33 mouse cellular contexts compared by ENCODE assay signal in genomic region chr3:59947294-59947950, GRCm38 (mm10). TPM values are rescaled to one million over a fixed set of nuclear protein-coding genes. Genes with fewer than 3 reads are reported as not detected.
DNase-seq lines count a peak whose midpoint lies in the region; ATAC-seq and TF ChIP-seq lines count a peak whose summit lies in the region.
"Had no signal": no experiment of that assay in that cellular context is flagged by ENCODE, and none has a peak within 500 bp of the region (broad histone marks: within the 10 kb centered on the region; RNA-seq: fewer than 3 reads in every experiment).

No protein-coding gene starts in this region.

- peak; percentile 79 for DNase-seq in left cerebral cortex, postnatal 4 days
- DNase-seq in left cerebral cortex, adult 8-10 months (ENCODE audit: low spot score in 2 of 2), result no peak
- peak; percentile 19 for DNase-seq in cerebellum, adult 11 months
- peak; percentile 4 to 6 for DNase-seq in cerebellum, adult 18-20 months
- peak; percentile 20 to 39 for DNase-seq in cerebellum, postnatal 25 days
- DNase-seq in liver, embryonic 11.5 days (ENCODE audit: low spot score), result no peak
- DNase-seq in layer of hippocampus, adult 2 months (ENCODE audit: low spot score in 2 of 2), result no peak
- DNase-seq: adrenal gland, adult 2 months; gastrocnemius, postnatal 36 days; heart, adult 2 months; heart, postnatal 14 days; kidney, postnatal 36 days; liver, postnatal 0 days; thymus, adult 2 months; thymus, postnatal 4 days had no signal

- no peaks in the 10 kb centered on the region for H3K4me1 ChIP-seq in liver, embryonic 11.5 days (replicated peaks; ENCODE audit: control insufficient read depth, insufficient read depth, low read length)
- H3K4me1 ChIP-seq: embryonic facial prominence, embryonic 10.5 days; heart, embryonic 13.5 days; kidney, embryonic 15.5 days had no signal

- H3K4me2 ChIP-seq in liver, embryonic 11.5 days, result no peak overlapping the region
- H3K4me2 ChIP-seq: heart, embryonic 13.5 days; kidney, embryonic 15.5 days had no signal

- H3K36me3 ChIP-seq in liver, embryonic 11.5 days (ENCODE audit: control insufficient read depth, insufficient read depth, low read length), result no peaks in the 10 kb centered on the region
- H3K36me3 ChIP-seq: embryonic facial prominence, embryonic 10.5 days; heart, embryonic 13.5 days; kidney, embryonic 15.5 days had no signal

- 80% methylated on average over 10 of the region's 10 CpGs for WGBS in liver, embryonic 11.5 days

- no peak overlapping the region for H3K27ac ChIP-seq in liver, embryonic 11.5 days (ENCODE audit: low read depth, low read length)
- no peak overlapping the region for H3K27ac ChIP-seq in layer of hippocampus, adult 2 months
- H3K27ac ChIP-seq: embryonic facial prominence, embryonic 10.5 days; heart, adult 2 months; heart, embryonic 13.5 days; kidney, embryonic 15.5 days; macrophage; stomach, postnatal 0 days had no signal

- H3K4me3 ChIP-seq in liver, embryonic 11.5 days (ENCODE audit: low read depth, low read length), result no peak overlapping the region
- H3K4me3 ChIP-seq in layer of hippocampus, adult 2 months, result no peak overlapping the region
- H3K4me3 ChIP-seq: embryonic facial prominence, embryonic 10.5 days; heart, adult 2 months; heart, embryonic 13.5 days; kidney, embryonic 15.5 days; myocyte had no signal

- no peak overlapping the region for H3K9ac ChIP-seq in liver, embryonic 11.5 days (ENCODE audit: low read depth, low read length)
- H3K9ac ChIP-seq: heart, embryonic 13.5 days; kidney, embryonic 15.5 days; liver, postnatal 0 days had no signal

- intact Hi-C loops in left cerebral cortex, postnatal 4 days (cut with DNase I), result no loop called here

- no peaks in the 10 kb centered on the region for H3K27me3 ChIP-seq in liver, embryonic 11.5 days (replicated peaks; ENCODE audit: control insufficient read depth, insufficient read depth, low read length)
- H3K27me3 ChIP-seq: heart, embryonic 13.5 days; kidney, embryonic 15.5 days had no signal

- no peak for TF ChIP-seq CTCF in layer of hippocampus, adult 2 months (conservative IDR thresholded peaks at IDR 0.05)

- no peaks in the 10 kb centered on the region for H3K9me3 ChIP-seq in liver, embryonic 11.5 days (ENCODE audit: control insufficient read depth, low read length)
- H3K9me3 ChIP-seq: embryonic facial prominence, embryonic 10.5 days; heart, embryonic 13.5 days; kidney, embryonic 15.5 days had no signal

- ATAC-seq in liver, embryonic 11.5 days (replicated peaks; ENCODE audit: low FRiP score), result no peak
- ATAC-seq: intestine, postnatal 0 days; liver, postnatal 0 days; lung, postnatal 0 days had no signal

RNA-seq across cellular contexts. Expression of gene C130079G13Rik, which starts 22.4 kb away (rescaled TPM):
- total RNA-seq in left cerebral cortex, postnatal 4 days (2021), result not detected
- total RNA-seq in left cerebral cortex, adult 8-10 months (2022), result not detected
- not detected in 2 replicates for polyA plus RNA-seq in liver, embryonic 11.5 days (2014; fragmentation: Nextera tagmentation; extraction: Ambion mirVana)
- total RNA-seq in layer of hippocampus, adult 2 months (2021), result not detected
- total RNA-seq: adrenal gland, adult 2 months; adrenal gland, postnatal 4 days; gastrocnemius, adult 18-20 months; gastrocnemius, postnatal 36 days; heart, adult 2 months; heart, postnatal 14 days; layer of hippocampus, postnatal 10 days; liver, adult 2 months; MEL; neutrophil, adult 5-6 weeks had no signal
- polyA plus RNA-seq: adrenal gland, adult 2 months; C2C12; cortical plate, adult 2 months; embryonic facial prominence, embryonic 10.5 days; heart, adult 2 months; heart, embryonic 13.5 days; intestine, postnatal 0 days; kidney, embryonic 15.5 days; limb, embryonic 11.5 days; liver, adult 2 months; liver, postnatal 0 days; lung, postnatal 0 days; macrophage; myocyte; small intestine, adult 2 months; thymus, adult 2 months had no signal

RNA-seq across cellular contexts. Expression of gene Aadacl2, which starts 59.1 kb away (rescaled TPM):
- total RNA-seq in left cerebral cortex, postnatal 4 days (2021), result not detected
- not detected for total RNA-seq in left cerebral cortex, adult 8-10 months (2022)
- polyA plus RNA-seq in liver, embryonic 11.5 days (2014; fragmentation: Nextera tagmentation; extraction: Ambion mirVana), result not detected in 2 replicates
- total RNA-seq in layer of hippocampus, adult 2 months (2021), result not detected
- total RNA-seq: adrenal gland, adult 2 months; adrenal gland, postnatal 4 days; gastrocnemius, adult 18-20 months; gastrocnemius, postnatal 36 days; heart, adult 2 months; heart, postnatal 14 days; layer of hippocampus, postnatal 10 days; liver, adult 2 months; MEL; neutrophil, adult 5-6 weeks had no signal
- polyA plus RNA-seq: adrenal gland, adult 2 months; C2C12; cortical plate, adult 2 months; embryonic facial prominence, embryonic 10.5 days; heart, adult 2 months; heart, embryonic 13.5 days; intestine, postnatal 0 days; kidney, embryonic 15.5 days; limb, embryonic 11.5 days; liver, adult 2 months; liver, postnatal 0 days; lung, postnatal 0 days; macrophage; myocyte; small intestine, adult 2 months; thymus, adult 2 months had no signal

Comparison
In these comparisons a context has a peak if more than half of its experiments do, and no peak if none do; other contexts are left out.
1. DNase-seq: peak in left cerebral cortex, postnatal 4 days (single experiment), cerebellum, adult 11 months (single experiment), cerebellum, adult 18-20 months (2 of 2) and cerebellum, postnatal 25 days (2 of 2); none in left cerebral cortex, adult 8-10 months (0 of 2), liver, embryonic 11.5 days (single experiment) and layer of hippocampus, adult 2 months (0 of 2).